Mouse (Mus musculus): ENCODE measurements at regions not wholly inside any gene's neighbourhood (a gene's known extent, or its start where the extent isn't known, plus 50 kb on each side); places are given as distances from the start of the nearest gene placed in this dataset.

DNA sequence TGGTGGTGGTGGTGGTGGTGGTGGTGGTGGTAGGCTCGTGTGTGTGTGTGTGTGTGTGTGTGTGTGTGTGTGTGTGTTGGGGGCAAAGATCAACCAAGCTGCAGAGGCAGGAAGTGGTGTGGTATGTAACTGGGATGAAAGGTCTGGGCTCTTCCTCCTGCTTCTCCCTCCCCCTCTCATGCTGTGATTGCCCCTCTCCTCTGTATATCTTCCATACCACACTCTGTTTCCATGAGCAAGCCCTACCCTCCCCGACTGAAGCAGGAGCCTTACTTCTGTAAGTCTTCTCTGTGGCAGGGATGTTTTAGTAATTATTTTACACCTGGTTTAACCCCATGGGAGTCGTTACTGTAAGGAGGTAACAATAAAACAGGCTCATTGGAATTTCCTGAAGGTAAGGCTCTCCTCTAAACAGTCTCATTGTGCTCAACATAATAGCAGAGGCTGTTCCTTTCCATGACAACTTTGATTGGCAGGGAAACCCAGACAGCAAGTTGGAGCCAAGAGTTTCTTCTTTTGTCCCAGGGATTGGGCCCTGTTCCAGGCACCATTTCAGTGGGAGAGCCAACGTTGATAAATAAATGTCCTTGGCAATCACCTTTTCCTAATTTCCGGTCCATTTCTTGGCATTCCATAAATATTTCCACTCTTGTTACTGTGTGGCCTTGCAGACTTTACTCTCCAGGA lies 90.2 kb upstream of the Auts2 start:
- DNase-seq: peak; percentile 43 to 54
- intact Hi-C loops (cut with DNase I): loop anchor here (5.0 kb wide), 1 partner anchor 91 kb away; the partner anchor contains the start of gene Auts2

DNA sequence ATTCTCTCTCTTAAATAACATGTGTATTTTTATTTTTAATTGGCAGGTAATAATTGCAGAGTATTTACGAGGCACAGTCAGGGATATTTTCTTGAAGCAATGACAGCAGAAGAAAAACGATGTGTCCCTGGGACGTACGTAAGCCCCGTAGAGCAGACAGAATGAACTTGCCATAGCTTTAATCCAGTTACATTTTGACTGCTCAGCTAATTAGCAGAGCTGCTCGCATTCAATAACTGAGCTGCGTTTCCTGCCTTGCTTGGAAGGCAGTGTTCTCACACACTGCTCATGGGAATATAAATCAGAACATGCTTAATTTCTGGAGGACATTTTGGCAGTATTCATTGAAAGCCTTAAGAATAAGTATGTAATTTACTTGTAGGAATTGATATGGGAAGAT lies 78.6 kb upstream of the Auts2 start:
- intact Hi-C loops (cut with DNase I): no loop called here
- DNase-seq: no peak

DNA sequence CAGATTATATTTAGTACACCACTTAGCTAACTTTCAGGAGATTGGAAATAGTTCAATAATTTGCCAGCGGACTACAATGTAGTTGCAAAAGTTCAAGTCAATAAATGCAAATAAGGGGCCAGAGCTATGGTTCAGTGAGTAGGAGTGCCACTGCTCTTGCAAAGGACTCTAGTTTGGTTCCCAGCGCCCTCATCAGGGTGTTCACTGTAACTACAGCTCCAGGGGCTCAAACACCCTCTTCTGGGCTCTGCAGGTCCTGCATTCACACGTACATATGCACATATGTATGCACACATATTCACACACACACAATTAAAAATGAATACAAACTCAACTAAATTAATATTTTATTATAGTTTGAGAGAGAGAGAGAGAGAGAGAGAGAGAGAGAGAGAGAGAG lies 74.1 kb upstream of the Auts2 start:
- no peak for DNase-seq
- intact Hi-C loops (cut with DNase I): no loop called here

DNA sequence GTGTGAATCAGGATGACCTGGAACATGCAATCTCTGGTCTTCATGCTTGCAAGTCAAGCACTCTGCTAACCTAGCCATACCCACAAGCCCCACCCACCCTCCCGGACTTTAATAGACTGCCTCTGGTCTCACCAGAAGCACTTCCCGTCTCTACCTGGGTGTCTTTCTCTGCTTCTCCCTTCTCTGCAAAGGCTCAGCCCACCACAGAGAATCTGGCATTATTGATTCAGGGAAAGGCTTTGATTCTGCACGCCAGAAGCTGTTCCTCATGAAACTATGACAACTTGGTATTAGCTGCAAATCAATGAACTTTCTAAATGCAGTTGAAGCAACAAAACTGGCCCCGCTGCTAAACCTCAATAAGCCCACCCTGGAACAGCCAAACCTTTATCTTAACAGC lies 66.1 kb upstream of the Auts2 start:
- no peak for DNase-seq
- intact Hi-C loops (cut with DNase I): no loop called here

DNA sequence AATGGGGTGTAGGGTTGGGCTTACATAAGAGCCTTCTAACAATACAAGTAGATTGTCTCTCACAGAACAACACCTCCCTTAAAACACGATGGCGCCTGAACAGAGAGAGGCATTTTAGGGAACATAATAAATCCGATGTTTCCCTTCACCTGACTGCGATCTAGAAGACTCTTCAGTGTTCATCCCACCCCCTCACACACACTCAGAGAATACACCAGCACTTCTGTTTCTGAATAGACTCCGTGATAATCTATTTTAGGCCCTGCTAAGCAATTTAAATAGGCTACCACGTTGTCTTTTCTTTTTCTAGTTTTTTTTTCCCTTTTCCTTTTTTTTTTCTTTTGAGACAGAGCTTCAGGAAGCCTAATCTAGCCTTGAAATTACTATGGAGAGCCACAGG lies 63.1 kb upstream of the Auts2 start:
- intact Hi-C loops (cut with DNase I): no loop called here
- no peak for DNase-seq

DNA sequence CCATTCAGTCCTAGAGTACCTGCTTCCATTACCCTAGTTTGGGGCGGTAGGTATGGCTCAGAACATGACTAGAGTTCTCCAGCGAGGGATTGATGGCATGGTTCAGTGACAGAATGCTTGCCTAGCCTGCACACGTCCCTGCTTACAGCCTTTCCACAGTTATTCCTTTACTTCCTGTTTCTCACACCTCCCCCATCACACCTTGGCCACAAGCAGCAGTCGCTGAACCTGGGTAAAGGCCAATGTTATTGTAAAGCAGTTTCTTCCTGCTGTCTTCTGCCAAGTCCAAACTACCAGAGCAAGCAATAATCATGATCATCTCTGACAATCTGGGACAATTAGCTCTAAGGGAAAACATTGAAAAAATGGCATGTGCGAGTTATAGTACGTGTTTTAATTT lies 51.7 kb upstream of the Auts2 start:
- intact Hi-C loops (cut with DNase I): no loop called here
- no peak for DNase-seq
